ENCODE assay signal across 13 mouse cellular contexts in the genomic region with DNA sequence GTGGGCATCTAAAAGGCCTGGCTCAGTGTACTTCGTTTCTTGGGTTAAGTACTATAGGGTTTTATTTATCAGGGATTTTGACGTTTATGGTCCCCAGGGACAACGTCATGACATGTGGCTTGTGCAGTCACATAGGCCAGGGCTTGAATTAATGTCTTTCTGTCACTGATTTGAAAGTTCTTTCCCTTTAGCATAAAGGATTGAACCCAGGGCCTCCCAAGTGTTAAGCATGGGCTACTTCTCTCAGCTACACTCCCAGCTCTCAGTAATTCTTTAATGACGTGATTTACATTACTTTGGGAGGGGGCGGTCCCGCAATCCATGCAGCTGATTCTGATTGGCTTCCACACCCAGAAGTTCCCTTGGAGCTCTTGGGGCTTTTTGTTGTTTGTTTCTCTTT. TPM values are rescaled to one million over a fixed set of nuclear protein-coding genes. Genes with fewer than 3 reads are reported as not detected.
DNase-seq lines count a peak whose midpoint lies in the region; ATAC-seq and TF ChIP-seq lines count a peak whose summit lies in the region.
"Had no signal": no experiment of that assay in that cellular context is flagged by ENCODE, and none has a peak within 500 bp of the region (broad histone marks: within the 10 kb centered on the region; RNA-seq: fewer than 3 reads in every experiment).

No protein-coding gene starts in this region.

- H3K27ac ChIP-seq in forebrain, embryonic 11.5 days (ENCODE audit: low read depth, low read length): no peak overlapping the region
- H3K27ac ChIP-seq in forebrain, embryonic 15.5 days (replicated peaks): no peak overlapping the region
- H3K27ac ChIP-seq in liver, adult 2 months (replicated peaks; ENCODE audit: insufficient read depth, low read depth, low read length): peak overlapping the region; percentile 19
- no peak overlapping the region for H3K27ac ChIP-seq in liver, embryonic 11.5 days (ENCODE audit: low read depth, low read length)
- H3K27ac ChIP-seq in liver, embryonic 15.5 days (replicated peaks): 0 out of 2 replicates have a peak overlapping the region, but pooled peaks have one; percentile 33
- H3K27ac ChIP-seq: hindbrain, embryonic 15.5 days had no signal

- no peak overlapping the region for H3K9ac ChIP-seq in forebrain, embryonic 11.5 days (ENCODE audit: low read length)
- no peak overlapping the region for H3K9ac ChIP-seq in forebrain, embryonic 15.5 days (replicated peaks)
- no peak overlapping the region for H3K9ac ChIP-seq in liver, adult 2 months (ENCODE audit: low read depth, low read length)
- H3K9ac ChIP-seq in liver, embryonic 11.5 days (ENCODE audit: low read depth, low read length): no peak overlapping the region
- no peak overlapping the region for H3K9ac ChIP-seq in liver, embryonic 15.5 days
- H3K9ac ChIP-seq: hindbrain, embryonic 15.5 days had no signal

- no peaks in the 10 kb centered on the region for H3K27me3 ChIP-seq in forebrain, embryonic 11.5 days (ENCODE audit: control insufficient read depth, insufficient read depth, low read length)
- no peaks in the 10 kb centered on the region for H3K27me3 ChIP-seq in forebrain, embryonic 15.5 days
- no peaks in the 10 kb centered on the region for H3K27me3 ChIP-seq in liver, adult 2 months (ENCODE audit: control insufficient read depth, insufficient read depth, low read length)
- H3K27me3 ChIP-seq in liver, embryonic 11.5 days (replicated peaks; ENCODE audit: control insufficient read depth, insufficient read depth, low read length): no peaks in the 10 kb centered on the region
- no peaks in the 10 kb centered on the region for H3K27me3 ChIP-seq in liver, embryonic 15.5 days
- H3K27me3 ChIP-seq: hindbrain, embryonic 15.5 days had no signal

- no peaks in the 10 kb centered on the region for H3K9me3 ChIP-seq in forebrain, embryonic 11.5 days (ENCODE audit: control insufficient read depth, low read length)
- no peaks in the 10 kb centered on the region for H3K9me3 ChIP-seq in forebrain, embryonic 15.5 days
- H3K9me3 ChIP-seq in liver, embryonic 11.5 days (ENCODE audit: control insufficient read depth, low read length): no peaks in the 10 kb centered on the region
- H3K9me3 ChIP-seq in liver, embryonic 15.5 days (replicated peaks): no peaks in the 10 kb centered on the region
- H3K9me3 ChIP-seq: hindbrain, embryonic 15.5 days had no signal

- no peaks in the 10 kb centered on the region for H3K36me3 ChIP-seq in forebrain, embryonic 11.5 days (ENCODE audit: control insufficient read depth, insufficient read depth, low read length)
- no peaks in the 10 kb centered on the region for H3K36me3 ChIP-seq in forebrain, embryonic 15.5 days
- H3K36me3 ChIP-seq in liver, adult 2 months (ENCODE audit: control insufficient read depth, insufficient read depth, low read length): no peaks in the 10 kb centered on the region
- no peaks in the 10 kb centered on the region for H3K36me3 ChIP-seq in liver, embryonic 11.5 days (ENCODE audit: control insufficient read depth, insufficient read depth, low read length)
- H3K36me3 ChIP-seq in liver, embryonic 15.5 days (replicated peaks): no peaks in the 10 kb centered on the region
- H3K36me3 ChIP-seq: hindbrain, embryonic 15.5 days had no signal

- peaks cover 26% of the 10 kb centered on the region for H3K4me1 ChIP-seq in forebrain, embryonic 11.5 days (replicated peaks; ENCODE audit: control insufficient read depth, insufficient read depth, low read length)
- H3K4me1 ChIP-seq in forebrain, embryonic 15.5 days: peaks cover 74% of the 10 kb centered on the region
- peaks cover 68% of the 10 kb centered on the region for H3K4me1 ChIP-seq in liver, adult 2 months (ENCODE audit: control insufficient read depth, insufficient read depth, low read length)
- peaks cover 35% of the 10 kb centered on the region for H3K4me1 ChIP-seq in liver, embryonic 11.5 days (replicated peaks; ENCODE audit: control insufficient read depth, insufficient read depth, low read length)
- H3K4me1 ChIP-seq in liver, embryonic 15.5 days (replicated peaks): peaks cover 79% of the 10 kb centered on the region

- no peak overlapping the region for H3K4me3 ChIP-seq in forebrain, embryonic 11.5 days (ENCODE audit: low read depth, low read length)
- H3K4me3 ChIP-seq in forebrain, embryonic 15.5 days: no peak overlapping the region
- no peak overlapping the region for H3K4me3 ChIP-seq in liver, adult 2 months (ENCODE audit: insufficient read depth, low read depth, low read length)
- no peak overlapping the region for H3K4me3 ChIP-seq in liver, embryonic 11.5 days (ENCODE audit: low read depth, low read length)
- H3K4me3 ChIP-seq in liver, embryonic 15.5 days (replicated peaks): no peak overlapping the region
- H3K4me3 ChIP-seq: hindbrain, embryonic 15.5 days had no signal

- H3K79me2 ChIP-seq in liver, adult 2 months (ENCODE audit: control insufficient read depth, insufficient read depth, low read length): peaks cover 69% of the 10 kb centered on the region; the same call in 1 of the 2 replicates

- WGBS in forebrain, embryonic 11.5 days: 15% methylated on average over 6 of the region's 6 CpGs
- 14% methylated on average over 6 of the region's 6 CpGs for WGBS in forebrain, embryonic 15.5 days
- WGBS in liver, adult 2 months: 58% methylated on average over 6 of the region's 6 CpGs
- WGBS in liver, embryonic 11.5 days: 48% methylated on average over 6 of the region's 6 CpGs
- 62% methylated on average over 6 of the region's 6 CpGs for WGBS in liver, embryonic 15.5 days (ENCODE audit: insufficient replicate concordance)

- TF ChIP-seq POLR2A in liver, adult 2 months (IDR thresholded peaks at IDR 0.05; ENCODE audit: extremely low read depth, insufficient read depth, low read length): no peak
- TF ChIP-seq POLR2A in brain, embryonic 14.5 days (IDR thresholded peaks at IDR 0.05; ENCODE audit: borderline replicate concordance, extremely low read depth, insufficient read depth, insufficient read length, poor library complexity, severe bottlenecking): no peak

- DNase-seq in forebrain, embryonic 11.5 days (ENCODE audit: low spot score): no peak
- DNase-seq in liver, adult 2 months (ENCODE audit: extremely low read depth, low read depth, low spot score): no peak
- DNase-seq in liver, embryonic 11.5 days (ENCODE audit: low spot score): no peak
- DNase-seq in brain, embryonic 14.5 days (ENCODE audit: low read depth): peak; percentile 73
- DNase-seq in ovary, postnatal 10 days (ENCODE audit: low spot score): no peak
- DNase-seq in layer of hippocampus, postnatal 14 days (ENCODE audit: low spot score in 2 of 2): no peak
- DNase-seq: cerebellum, postnatal 10 days; gastrocnemius, postnatal 36 days; layer of hippocampus, postnatal 36 days; retina, postnatal 1 day had no signal

- no peak overlapping the region for H3K4me2 ChIP-seq in forebrain, embryonic 11.5 days (ENCODE audit: low read depth, low read length, severe bottlenecking)
- no peak overlapping the region for H3K4me2 ChIP-seq in forebrain, embryonic 15.5 days (replicated peaks)
- no peak overlapping the region for H3K4me2 ChIP-seq in liver, embryonic 11.5 days
- 0 out of 2 replicates have a peak overlapping the region, but pooled peaks have one; percentile 10 for H3K4me2 ChIP-seq in liver, embryonic 15.5 days
- H3K4me2 ChIP-seq: hindbrain, embryonic 15.5 days had no signal

- ATAC-seq in forebrain, embryonic 11.5 days (replicated peaks; ENCODE audit: low FRiP score): peak; percentile 47; the same call in 1 of the 2 replicates
- ATAC-seq in forebrain, embryonic 15.5 days (replicated peaks): no peak
- no peak for ATAC-seq in liver, embryonic 11.5 days (replicated peaks; ENCODE audit: low FRiP score)
- ATAC-seq in liver, embryonic 15.5 days (ENCODE audit: insufficient read depth): no peak

- TF ChIP-seq CTCF in liver, adult 2 months (IDR thresholded peaks at IDR 0.05; ENCODE audit: low read depth, low read length): no peak
- TF ChIP-seq CTCF in brain, embryonic 14.5 days (IDR thresholded peaks at IDR 0.05; ENCODE audit: borderline replicate concordance, extremely low read depth, insufficient read depth, insufficient read length): no peak

RNA-seq across cellular contexts. Expression of gene Shb, which starts 33.2 kb away (rescaled TPM):
- polyA plus RNA-seq in forebrain, embryonic 11.5 days (2014; fragmentation: Nextera tagmentation; extraction: Ambion mirVana): 8.2 and 9.7 TPM in 2 replicates
- 13.1 and 13.3 TPM in 2 replicates for polyA plus RNA-seq in forebrain, embryonic 15.5 days (2015; fragmentation: Nextera tagmentation; extraction: Ambion mirVana)
- 16.1 and 17.1 TPM in 2 replicates for total RNA-seq in liver, adult 2 months (2014; rRNA removed)
- polyA plus RNA-seq in liver, adult 2 months (2012; rRNA removed): 42.1 and 65.7 TPM in 2 replicates
- 6.1 and 6.2 TPM in 2 replicates for polyA plus RNA-seq in liver, embryonic 11.5 days (2014; fragmentation: Nextera tagmentation; extraction: Ambion mirVana)
- polyA plus RNA-seq in brain, embryonic 14.5 days (2012; rRNA removed): 36.4 and 47.2 TPM in 2 replicates
- 2.9 and 3.9 TPM in 2 replicates for polyA plus RNA-seq in liver, embryonic 15.5 days (2015; fragmentation: Nextera tagmentation; extraction: Ambion mirVana)
- 10 to 100 TPM; 21.5 to 24.9 TPM for total RNA-seq in layer of hippocampus, postnatal 14 days (2021)

Comparison
In these comparisons a context has a peak if more than half of its experiments do, and no peak if none do; other contexts are left out.
1. H3K27ac ChIP-seq: peak in liver, adult 2 months (single experiment) and liver, embryonic 15.5 days (single experiment); none in forebrain, embryonic 11.5 days (single experiment), forebrain, embryonic 15.5 days (single experiment) and liver, embryonic 11.5 days (single experiment).